Mouse (Mus musculus): ENCODE results near the gene Gm20708.

GRCm38 (mm10) chr11:117882208-117882607 lies 72.7 kb downstream of the Gm20708 start:
- TF ChIP-seq CTCF (conservative IDR thresholded peaks at IDR 0.05; ENCODE audit: low read length) (no peak), POU5F1 (IDR thresholded peaks at IDR 0.05; ENCODE audit: borderline replicate concordance, low read length) (no peak), NANOG (IDR thresholded peaks at IDR 0.05; ENCODE audit: borderline replicate concordance, low read length) (no peak)

Data from E14TG2a.4 (cell line).